Mouse (Mus musculus): ENCODE results near the gene Phf2.

Phf2 gene

GRCm38 (mm10) chr13:48858779-48859178, 12.1 kb downstream of the Phf2 start:
- in situ Hi-C loops (cut with MboI, MseI): no loop called here

GRCm38 (mm10) chr13:48858054-48858453, 12.9 kb downstream of the Phf2 start:
- in situ Hi-C loops (cut with MboI, MseI): no loop called here

GRCm38 (mm10) chr13:48857246-48857932, 13.5 kb downstream of the Phf2 start:
- in situ Hi-C loops (cut with MboI, MseI): no loop called here

DNA sequence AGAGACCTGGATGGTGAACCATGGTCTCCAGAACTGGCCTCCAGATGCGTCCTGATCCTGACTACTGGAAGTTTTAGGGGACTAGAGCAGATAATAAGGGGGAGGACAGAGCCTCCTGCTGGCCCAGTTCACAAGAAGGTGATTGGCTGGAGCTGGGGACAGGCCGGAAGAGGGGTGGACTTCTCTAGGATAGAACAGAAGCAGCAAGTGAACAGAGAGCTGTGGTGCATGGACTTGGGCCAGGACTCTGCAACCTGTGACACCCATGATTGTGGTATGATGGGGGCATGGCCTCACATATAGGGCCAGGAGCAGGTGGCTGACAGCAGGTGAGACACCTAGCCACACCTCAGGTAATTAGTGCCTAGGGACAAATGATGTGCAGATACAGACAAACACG, 17.0 kb downstream of the Phf2 start:
- in situ Hi-C loops (cut with MboI, MseI): no loop called here

GRCm38 (mm10) chr13:48853475-48853874, 17.4 kb downstream of the Phf2 start:
- in situ Hi-C loops (cut with MboI, MseI): no loop called here

GRCm38 (mm10) chr13:48852859-48853258, 18.1 kb downstream of the Phf2 start:
- in situ Hi-C loops (cut with MboI, MseI): no loop called here

- in situ Hi-C loops (cut with MboI, MseI): no loop called here
Observed at GRCm38 (mm10) chr13:48851719-48852118, 19.2 kb downstream of the Phf2 start.

GRCm38 (mm10) chr13:48850771-48851170, 20.1 kb downstream of the Phf2 start:
- in situ Hi-C loops (cut with MboI, MseI): no loop called here

GRCm38 (mm10) chr13:48850326-48850725, 20.6 kb downstream of the Phf2 start:
- in situ Hi-C loops (cut with MboI, MseI): no loop called here

DNA sequence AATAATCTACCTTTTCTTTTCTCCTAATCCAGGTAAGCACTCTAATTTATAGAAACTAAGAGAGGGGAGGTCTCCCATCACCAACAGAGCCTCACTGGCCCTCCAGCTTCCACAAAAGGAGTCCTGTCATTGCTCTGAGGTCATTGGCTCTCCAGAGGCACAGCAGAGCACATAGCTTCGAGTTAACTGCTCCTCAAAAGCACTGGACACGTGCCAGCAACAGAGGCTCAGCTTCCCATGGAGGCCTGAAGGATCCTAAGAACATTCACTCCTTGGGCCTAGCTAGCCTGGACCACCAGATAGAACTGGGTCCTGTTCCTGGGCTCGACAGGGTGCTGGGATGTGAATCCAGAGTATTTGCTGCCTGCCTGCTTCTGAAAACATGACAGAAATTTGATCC, 21.8 kb downstream of the Phf2 start:
- in situ Hi-C loops (cut with MboI, MseI): no loop called here

DNA sequence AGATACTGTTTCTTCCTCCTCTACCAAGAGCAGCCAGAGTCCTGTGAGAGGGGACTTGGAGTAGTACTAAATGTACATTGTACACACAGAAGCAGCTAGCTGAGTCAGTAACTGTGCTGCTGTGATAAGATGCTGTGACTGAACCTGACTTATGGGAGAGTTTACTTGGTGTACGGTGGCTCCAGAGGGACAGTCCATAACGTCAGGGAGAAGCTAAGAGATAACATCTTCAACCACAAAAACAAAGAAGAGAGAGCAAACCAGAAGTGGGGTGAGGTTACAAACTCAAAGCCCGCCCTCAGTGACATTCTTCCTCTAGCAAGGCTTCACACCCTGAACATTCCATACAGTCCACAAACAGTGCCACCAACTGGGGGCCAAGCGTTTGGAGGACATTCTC, 25.6 kb downstream of the Phf2 start:
- in situ Hi-C loops (cut with MboI, MseI): no loop called here

DNA sequence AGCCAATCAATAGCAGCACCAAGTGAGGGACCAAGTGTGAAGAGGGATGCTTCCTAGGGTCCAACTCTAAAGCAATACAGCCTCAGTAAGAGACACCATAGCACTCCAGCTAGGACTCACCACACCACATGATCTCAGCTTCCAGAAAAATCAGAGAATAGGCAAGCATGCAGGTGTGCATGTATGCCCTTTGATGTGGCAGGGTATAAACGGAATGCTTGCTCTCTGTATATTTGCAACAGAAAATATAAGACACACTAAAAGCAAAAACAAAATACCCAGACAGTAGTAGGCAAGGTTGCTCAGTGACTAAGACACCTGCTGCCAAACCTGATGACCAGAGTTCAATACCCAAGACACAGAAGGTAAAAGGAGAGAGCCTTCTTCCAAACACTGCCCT, 27.4 kb downstream of the Phf2 start:
- in situ Hi-C loops (cut with MboI, MseI): no loop called here

DNA sequence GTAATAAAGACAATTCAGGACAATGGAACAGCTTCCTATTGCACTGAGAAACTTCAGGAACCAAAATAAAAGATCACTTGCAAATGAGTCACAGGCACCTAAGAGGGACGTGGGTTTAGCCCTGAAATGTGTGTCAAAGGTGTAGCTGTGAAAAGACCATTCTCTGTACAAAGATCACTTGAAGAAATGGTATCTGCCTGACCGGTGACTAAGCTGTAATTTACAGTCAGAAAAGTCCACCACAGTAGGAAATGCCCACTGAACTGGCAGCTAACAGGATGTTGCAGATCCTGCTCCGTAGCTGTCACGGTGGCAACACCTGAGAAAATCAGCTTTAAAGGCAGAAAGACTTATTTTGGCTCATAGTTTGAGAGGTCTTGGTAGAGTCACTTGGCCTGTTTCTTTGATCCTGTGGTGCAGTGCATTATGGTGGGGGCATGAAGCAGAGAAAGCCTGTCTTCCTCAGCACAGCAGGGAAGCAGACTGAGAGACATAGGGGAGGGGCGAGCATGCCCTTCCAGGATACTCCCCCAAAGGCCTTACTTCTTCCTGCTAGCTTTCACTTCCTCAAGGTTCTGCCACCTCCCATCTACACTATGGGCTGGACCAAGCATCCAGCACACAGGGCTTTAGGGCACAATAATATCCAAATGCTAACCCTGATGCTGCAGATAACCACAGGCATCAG, 28.9 kb downstream of the Phf2 start:
- in situ Hi-C loops (cut with MboI, MseI): no loop called here

GRCm38 (mm10) chr13:48838284-48838683, 32.6 kb downstream of the Phf2 start:
- in situ Hi-C loops (cut with MboI, MseI): no loop called here

DNA sequence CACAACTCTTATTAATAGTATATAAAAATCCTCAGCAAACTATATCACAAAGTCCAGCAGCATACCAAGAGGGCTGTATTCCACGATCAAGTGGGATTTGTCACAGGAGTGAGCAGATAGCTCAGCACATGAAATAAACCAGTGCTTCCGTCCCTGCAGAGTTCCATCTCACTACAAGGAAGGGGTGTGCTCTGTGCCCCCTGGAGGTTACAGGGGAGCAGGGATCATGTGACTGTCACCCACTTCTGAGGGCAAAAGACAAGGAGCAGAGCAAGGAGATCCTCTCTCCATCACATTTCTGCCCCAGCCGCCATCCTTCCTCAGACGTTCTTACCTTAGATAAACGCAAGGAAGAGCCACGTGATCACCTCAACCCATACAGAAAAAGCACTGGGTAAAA, 33.4 kb downstream of the Phf2 start:
- in situ Hi-C loops (cut with MboI, MseI): no loop called here

DNA sequence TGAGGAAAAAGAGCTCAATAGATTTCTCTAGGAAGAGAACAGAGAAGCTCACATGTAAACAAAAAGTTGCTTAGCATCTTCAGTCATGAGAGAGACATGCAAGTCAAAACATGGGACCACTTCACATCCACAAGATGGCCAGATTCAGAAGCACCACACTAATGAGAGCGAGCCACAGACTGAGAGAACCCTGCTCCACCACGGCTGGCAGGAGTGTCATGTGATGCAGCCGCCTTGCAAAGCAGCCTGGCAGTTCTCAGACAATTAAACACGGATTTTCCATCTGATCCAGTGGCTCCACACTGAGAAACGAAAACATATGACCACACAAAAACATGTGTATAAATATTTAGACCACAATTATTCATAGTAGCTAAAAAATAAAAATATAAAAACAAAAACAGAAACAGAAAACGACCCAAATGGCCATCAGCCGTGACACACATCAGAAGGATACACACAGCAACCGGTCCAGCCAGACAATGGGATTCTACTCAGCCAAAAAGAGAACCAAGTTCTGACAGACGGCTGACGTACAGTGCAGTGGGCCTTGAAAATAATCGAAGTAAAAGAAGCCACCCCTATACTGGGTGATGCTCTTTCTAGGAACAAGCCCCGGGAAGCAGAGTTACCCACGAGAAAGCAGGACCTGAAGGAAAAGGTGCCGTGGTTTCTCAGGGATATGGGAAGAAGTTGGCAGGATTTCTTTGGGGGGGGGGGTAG, 40.2 kb downstream of the Phf2 start:
- in situ Hi-C loops (cut with MboI, MseI): no loop called here

DNA sequence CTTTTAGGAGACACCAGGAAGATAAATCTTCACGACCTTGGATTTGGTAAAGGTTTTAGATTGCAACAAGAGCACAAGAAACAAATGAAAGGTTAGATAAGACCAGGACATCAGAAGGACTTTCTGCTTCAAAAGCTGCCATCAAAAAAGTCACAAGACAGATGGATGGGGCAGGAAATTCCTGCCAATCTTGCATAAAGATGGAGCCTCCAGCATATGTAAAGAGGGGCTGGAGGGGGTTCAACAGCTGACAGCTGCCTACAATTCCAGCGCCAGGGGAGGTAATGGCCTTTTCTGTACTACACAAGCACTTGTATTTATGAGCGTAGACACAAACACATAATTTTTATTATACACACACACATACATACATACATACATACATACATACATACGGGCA, 41.1 kb downstream of the Phf2 start:
- in situ Hi-C loops (cut with MboI, MseI): no loop called here

- in situ Hi-C loops (cut with MboI, MseI): no loop called here
Observed at GRCm38 (mm10) chr13:48822871-48823270, 48.0 kb downstream of the Phf2 start.

- in situ Hi-C loops (cut with MboI, MseI): no loop called here
Observed at GRCm38 (mm10) chr13:48822288-48822687, 48.6 kb downstream of the Phf2 start.

DNA sequence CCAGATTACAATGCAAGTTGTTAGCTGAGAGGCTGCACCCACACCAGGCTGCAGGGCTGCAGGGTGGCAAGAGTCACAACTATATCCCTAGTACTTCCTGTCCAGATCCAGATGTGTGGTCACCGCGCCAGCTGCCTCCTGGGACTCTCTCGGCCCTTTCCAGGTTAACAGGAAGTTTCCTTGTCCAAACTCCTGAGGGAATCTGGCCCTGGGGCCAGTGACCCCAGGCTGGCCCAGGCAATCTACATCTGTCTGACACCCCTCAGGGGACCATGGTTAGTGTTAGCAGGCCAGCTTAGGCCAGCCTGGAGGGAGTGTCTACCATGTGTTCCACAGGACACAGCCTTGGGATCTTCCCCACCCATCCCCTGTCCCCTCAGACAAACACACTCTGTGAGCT, 51.8 kb downstream of the Phf2 start:
- in situ Hi-C loops (cut with MboI, MseI): no loop called here

DNA sequence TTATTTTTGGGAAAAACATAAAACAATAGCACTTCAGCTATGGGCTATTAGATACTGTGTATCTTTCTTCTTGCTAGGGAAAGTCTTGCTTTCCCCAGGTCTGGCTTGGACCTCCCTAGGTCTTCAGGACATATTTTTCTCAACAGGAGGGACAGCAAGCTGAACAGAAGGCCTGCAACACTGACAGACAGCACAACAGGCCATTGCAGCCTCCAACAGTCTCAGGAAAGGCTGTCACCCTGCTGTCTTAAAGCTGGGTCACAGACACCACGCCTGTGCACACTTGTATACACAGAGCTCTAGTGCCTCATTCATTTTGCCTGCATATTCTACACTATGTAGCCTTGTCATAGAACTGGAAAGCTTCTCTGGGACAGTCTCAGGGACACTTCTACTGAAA, 56.5 kb downstream of the Phf2 start:
- in situ Hi-C loops (cut with MboI, MseI): no loop called here

GRCm38 (mm10) chr13:48810991-48811390, 59.9 kb downstream of the Phf2 start:
- in situ Hi-C loops (cut with MboI, MseI): no loop called here

DNA sequence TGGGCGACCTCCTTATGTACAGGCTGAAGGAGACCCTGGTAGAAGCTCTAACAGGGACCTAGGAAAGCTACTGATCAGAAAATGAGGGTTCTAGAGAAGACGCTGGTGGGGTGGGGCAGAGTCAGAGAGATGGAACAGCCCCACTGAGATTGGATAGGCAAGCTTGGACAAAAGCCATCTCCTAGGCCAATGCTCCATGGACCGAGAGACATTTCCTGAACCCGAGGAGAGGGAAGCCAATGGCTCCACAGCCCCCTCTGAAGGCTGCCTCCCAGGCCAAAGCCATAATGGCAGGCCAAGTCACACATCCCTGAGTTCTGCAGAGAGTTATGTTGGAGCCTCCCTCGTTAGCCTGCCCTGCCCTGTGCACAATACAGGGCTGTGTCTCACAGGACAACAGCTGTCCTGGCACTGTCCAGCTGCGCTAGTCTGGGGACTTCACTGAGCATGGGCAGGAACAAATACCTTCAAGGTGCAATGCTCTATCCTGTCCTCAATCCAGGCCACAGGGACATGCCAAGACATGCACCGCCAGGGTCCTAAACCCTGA, 60.6 kb downstream of the Phf2 start:
- in situ Hi-C loops (cut with MboI, MseI): no loop called here
